Mouse (Mus musculus): Measurements from ENCODE around the gene Itm2b.

Gene Itm2b

GRCm38 (mm10) chr14:73394263-73395006, 9.3 kb upstream of the Itm2b start:
- no peak for DNase-seq (ENCODE audit: low spot score)

GRCm38 (mm10) chr14:73391457-73391856, 6.4 kb upstream of the Itm2b start:
- DNase-seq (ENCODE audit: low spot score): no peak

GRCm38 (mm10) chr14:73390196-73390595, 5.1 kb upstream of the Itm2b start:
- DNase-seq (ENCODE audit: low spot score): no peak

- no peak for DNase-seq (ENCODE audit: low spot score)
Observed at GRCm38 (mm10) chr14:73389059-73389458, 4.0 kb upstream of the Itm2b start.

GRCm38 (mm10) chr14:73388546-73388945, 3.5 kb upstream of the Itm2b start:
- peak; percentile 58 for DNase-seq (ENCODE audit: low spot score)

- no peak for DNase-seq (ENCODE audit: low spot score)
Observed at GRCm38 (mm10) chr14:73386493-73386892, 1.4 kb upstream of the Itm2b start.

GRCm38 (mm10) chr14:73385720-73386374, 758 bp upstream of the Itm2b start:
- no peak for DNase-seq (ENCODE audit: low spot score)

- no peak for DNase-seq (ENCODE audit: low spot score)
Observed at GRCm38 (mm10) chr14:73384546-73384912, 560 bp downstream of the Itm2b start.

GRCm38 (mm10) chr14:73383746-73384145, 1.3 kb downstream of the Itm2b start:
- DNase-seq (ENCODE audit: low spot score): no peak

- DNase-seq (ENCODE audit: low spot score): peak; percentile 69
Observed at GRCm38 (mm10) chr14:73382699-73383098, 2.4 kb downstream of the Itm2b start.

- no peak for DNase-seq (ENCODE audit: low spot score)
Observed at GRCm38 (mm10) chr14:73381559-73381958, 3.5 kb downstream of the Itm2b start.

- DNase-seq (ENCODE audit: low spot score): no peak
Observed at GRCm38 (mm10) chr14:73377804-73378203, 7.3 kb downstream of the Itm2b start.

- peak; percentile 39 for DNase-seq (ENCODE audit: low spot score)
Observed at GRCm38 (mm10) chr14:73376920-73377319, 8.2 kb downstream of the Itm2b start.

GRCm38 (mm10) chr14:73375903-73376302, 9.2 kb downstream of the Itm2b start:
- no peak for DNase-seq (ENCODE audit: low spot score)

GRCm38 (mm10) chr14:73375445-73375844, 9.6 kb downstream of the Itm2b start:
- DNase-seq (ENCODE audit: low spot score): no peak

GRCm38 (mm10) chr14:73374315-73374890, 10.7 kb downstream of the Itm2b start:
- no peak for DNase-seq (ENCODE audit: low spot score)

- DNase-seq (ENCODE audit: low spot score): no peak
Observed at GRCm38 (mm10) chr14:73373606-73374005, 11.5 kb downstream of the Itm2b start.

- DNase-seq (ENCODE audit: low spot score): no peak
Observed at GRCm38 (mm10) chr14:73372990-73373389, 12.1 kb downstream of the Itm2b start.

- DNase-seq (ENCODE audit: low spot score): no peak
Observed at GRCm38 (mm10) chr14:73371577-73371976, 13.5 kb downstream of the Itm2b start.

- DNase-seq (ENCODE audit: low spot score): peak; percentile 50
Observed at GRCm38 (mm10) chr14:73370695-73371372, 14.3 kb downstream of the Itm2b start.

GRCm38 (mm10) chr14:73370078-73370670, 14.9 kb downstream of the Itm2b start:
- DNase-seq (ENCODE audit: low spot score): no peak

GRCm38 (mm10) chr14:73369634-73370033, 15.5 kb downstream of the Itm2b start:
- DNase-seq (ENCODE audit: low spot score): no peak

Measured in urinary bladder, postnatal 14 days (tissue).